Mouse (Mus musculus) hindbrain, embryonic 11.5 days (tissue): ENCODE results near the gene Trp53. TPM values are rescaled to one million over a fixed set of nuclear protein-coding genes. Genes with fewer than 3 reads are reported as not detected.

Source experiments
- ATAC-seq: fragments of 200-750 bp; cut with Nextera tagmentation; 2 replicates; pipeline ENCODE4 v1.8.0; 2017; ENCODE audit warnings: mild to moderate bottlenecking, moderate TSS enrichment, moderate library complexity; ENCODE audit not compliant: low FRiP score
- DNase-seq: peaks from one replicate; pipeline ENCODE4 v3.0.0-alpha.2; 2015; ENCODE audit warnings: low spot score
- H3K27ac ChIP-seq: fragments of 300-500 bp; sonication (generic); 2 replicates; pipeline ENCODE4 v1.5.1; 2014; ENCODE audit warnings: mild to moderate bottlenecking, low read depth, low read length
- H3K27me3 ChIP-seq: fragments of 300-500 bp; sonication (generic); 2 replicates; pipeline ENCODE4 v1.6.1; 2014; ENCODE audit warnings: mild to moderate bottlenecking, low read length, moderate library complexity, mixed read lengths; ENCODE audit not compliant: control insufficient read depth, insufficient read depth
- H3K36me3 ChIP-seq: fragments of 300-500 bp; sonication (generic); 2 replicates; pipeline ENCODE4 v1.6.1; 2014; ENCODE audit warnings: mild to moderate bottlenecking, low read length, moderate library complexity, mixed read lengths; ENCODE audit not compliant: control insufficient read depth, insufficient read depth
- H3K4me1 ChIP-seq: fragments of 300-500 bp; sonication (generic); replicated peaks from 2 replicates; pipeline ENCODE4 v1.6.1; 2014; ENCODE audit warnings: low read length, mixed read lengths; ENCODE audit not compliant: control insufficient read depth, insufficient read depth
- H3K4me2 ChIP-seq: fragments of 300-500 bp; sonication (generic); replicated peaks from 2 replicates; pipeline ENCODE4 v1.6.1; 2014; ENCODE audit warnings: mild to moderate bottlenecking, low read depth, low read length
- H3K4me3 ChIP-seq: fragments of 300-500 bp; sonication (generic); 2 replicates; pipeline ENCODE4 v1.5.1; 2014; ENCODE audit warnings: low read depth, low read length
- H3K9ac ChIP-seq: fragments of 300-500 bp; sonication (generic); 2 replicates; pipeline ENCODE4 v1.6.1; 2014; ENCODE audit warnings: low read depth, low read length
- H3K9me3 ChIP-seq: fragments of 300-500 bp; sonication (generic); 2 replicates; pipeline ENCODE4 v1.6.1; 2016; ENCODE audit warnings: low read length; ENCODE audit not compliant: control insufficient read depth
- WGBS: fragments of 180-500 bp; shearing (Covaris S2); extraction: QIAGEN DNeasy Blood & Tissue Kit; methylation state at CpG from one replicate; pipeline ENCODE4 v1.1.7; 2014; 5-methylcytosine and 5-hydroxymethylcytosine counted together
- polyA plus RNA-seq: library from polyadenylated mRNA; unstranded; fragments of >200 nt; fragmentation: Nextera tagmentation; extraction: Ambion mirVana; gene quantifications from 2 replicates; pipeline ENCODE4 v1.2.1, GENCODE M21; 2014

Gene Trp53
- polyA plus RNA-seq, 1 experiment from 2014 or later: 159 TPM

DNA sequence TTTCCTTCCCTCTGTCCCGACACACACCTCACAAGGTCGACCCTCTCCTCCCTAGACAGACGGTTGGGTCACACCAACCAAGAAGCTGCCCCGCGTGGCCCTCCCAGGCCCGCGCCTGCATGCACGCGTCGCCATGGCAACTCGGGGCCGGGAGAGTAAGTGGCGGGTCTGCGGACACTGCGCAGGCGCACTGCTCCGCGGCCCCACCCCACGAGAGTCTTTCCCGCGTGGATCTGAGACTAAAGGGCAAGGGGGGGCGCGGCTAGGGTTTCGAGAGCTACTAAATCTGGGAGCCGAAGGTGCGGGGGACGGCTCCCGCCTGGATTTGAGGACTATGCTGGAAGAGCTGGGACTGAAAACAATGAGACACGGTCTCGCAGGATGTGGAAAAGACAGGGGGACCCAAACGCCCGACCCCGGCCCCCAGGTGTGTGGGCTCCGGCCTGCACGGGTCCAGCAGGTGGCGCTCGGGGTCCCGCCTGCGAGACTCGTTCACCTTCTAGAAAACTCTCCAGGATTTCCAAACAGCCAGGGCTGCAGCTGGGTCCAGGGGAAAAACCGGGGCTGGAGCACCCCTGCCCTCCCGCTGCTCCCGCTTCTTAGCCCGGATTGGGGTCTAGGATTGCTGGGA is 33.6 kb upstream of the Trp53 start:
- ATAC-seq (peak; percentile 73), DNase-seq (peak; percentile 85)
- H3K9me3 ChIP-seq: no peaks in the 10 kb centered on the region
- H3K27me3 ChIP-seq: no peaks in the 10 kb centered on the region
- H3K4me1 ChIP-seq: peaks cover 20% of the 10 kb centered on the region
- H3K4me3 ChIP-seq: peak overlapping the region; percentile 41
- H3K36me3 ChIP-seq: no peaks in the 10 kb centered on the region
- WGBS: under 1% methylated on average over 44 of the region's 44 CpGs
- peak overlapping the region; percentile 91 for H3K4me2 ChIP-seq
- H3K27ac ChIP-seq: peak overlapping the region; percentile 89
- H3K9ac ChIP-seq: peak overlapping the region; percentile 74

DNA sequence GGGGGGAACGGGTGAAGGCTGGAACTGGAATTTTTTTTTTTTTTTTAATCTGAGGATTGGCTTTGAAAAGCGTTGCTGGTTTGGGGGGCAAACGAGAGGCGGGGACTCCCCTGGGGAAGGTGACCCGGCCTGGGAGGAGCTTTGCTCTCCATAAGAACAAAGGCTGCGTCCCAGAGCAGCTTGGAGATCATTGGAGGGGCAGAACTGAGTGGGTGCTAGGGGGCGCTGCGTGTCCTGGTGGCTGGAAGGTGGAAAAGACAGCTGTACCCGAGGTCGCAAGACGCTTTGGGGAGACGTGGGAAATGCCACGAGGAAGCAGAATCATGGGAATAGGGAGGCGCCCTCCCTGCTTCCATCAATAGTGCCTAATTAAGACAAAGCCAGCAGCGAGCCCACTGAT is 33.1 kb upstream of the Trp53 start:
- Histone ChIP-seq H3K4me1 (peaks cover 20% of the 10 kb centered on the region), H3K9me3 (no peaks in the 10 kb centered on the region), H3K27me3 (no peaks in the 10 kb centered on the region), H3K36me3 (no peaks in the 10 kb centered on the region), H3K27ac (peak overlapping the region; percentile 89), H3K4me2 (peak overlapping the region; percentile 91), H3K9ac (peak overlapping the region; percentile 74), H3K4me3 (peak overlapping the region; percentile 41)
- DNase-seq (peak; percentile 68), ATAC-seq (no peak)
- WGBS: 5% methylated on average over 15 of the region's 15 CpGs

DNA sequence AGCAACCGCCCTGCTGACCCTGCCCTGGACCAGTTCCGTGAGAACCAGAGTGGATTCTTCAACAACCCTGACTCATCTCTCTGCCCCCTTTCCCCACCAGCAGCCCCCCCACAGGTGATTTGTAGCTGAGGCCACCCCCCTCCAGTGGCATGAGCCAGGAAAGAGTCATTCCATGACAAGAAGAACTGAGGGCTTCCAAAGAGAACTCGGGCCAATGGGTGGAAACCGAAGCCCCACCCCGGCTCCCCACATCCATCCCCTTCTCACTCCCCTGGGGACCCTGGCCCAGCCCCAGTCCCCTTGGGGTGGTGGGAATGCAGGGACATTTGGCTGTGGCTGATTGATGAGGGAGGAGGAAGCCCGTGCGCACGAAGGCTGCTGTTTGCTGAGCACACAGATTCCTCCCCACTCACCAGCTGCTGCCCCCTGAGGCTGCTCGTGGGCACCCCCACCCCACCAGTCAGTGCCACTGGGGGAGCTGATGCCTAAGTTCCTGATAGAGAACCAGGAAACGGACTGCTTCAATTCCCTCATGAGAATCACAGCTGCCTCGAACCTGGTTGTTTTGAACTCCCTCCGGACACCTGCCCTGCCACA is 31.0 kb upstream of the Trp53 start, which contains the start of gene Dnah2:
Dnah2 (minus strand) TSS at position 51 of the 597 bp plus-strand sequence.
- Histone ChIP-seq H3K27me3 (no peaks in the 10 kb centered on the region), H3K4me2 (no peak within 1 kb of the TSS), H3K4me3 (no peak within 1 kb of the TSS), H3K4me1 (peaks cover 31% of the 10 kb centered on the region), H3K36me3 (no peaks in the 10 kb centered on the region), H3K9me3 (no peaks in the 10 kb centered on the region), H3K9ac (no peak within 1 kb of the TSS), H3K27ac (0 out of 2 replicates have a peak within 1 kb of the TSS, but pooled peaks have one; percentile 18)
- ATAC-seq: no peak
- WGBS: 37% methylated on average over 12 of the region's 12 CpGs
- no peak for DNase-seq

DNA sequence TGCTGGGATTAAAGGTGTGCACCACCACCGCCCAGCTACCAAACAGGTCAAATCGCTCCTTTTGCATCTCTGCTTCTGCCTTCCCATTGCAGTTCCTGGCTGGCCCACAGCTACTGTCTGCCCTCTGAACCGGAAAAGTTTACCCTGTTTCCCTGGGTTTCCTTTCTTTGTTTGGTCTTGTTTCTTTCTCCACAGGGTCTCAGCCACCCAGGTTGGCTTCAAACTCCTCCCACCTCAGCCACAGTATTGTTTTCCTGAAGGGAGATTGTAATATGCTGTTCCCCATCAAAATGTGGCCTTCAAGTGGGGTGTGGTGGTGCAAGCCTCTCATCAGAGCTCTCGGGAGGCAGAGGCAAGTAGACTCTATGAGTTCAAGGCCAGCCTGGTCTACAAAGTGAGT is 28.8 kb upstream of the Trp53 start:
- 49% methylated on average over 4 of the region's 4 CpGs for WGBS
- 0 out of 2 replicates have a peak, but pooled peaks cover 4% of the 10 kb centered on the region for H3K36me3 ChIP-seq
- no peaks in the 10 kb centered on the region for H3K27me3 ChIP-seq
- H3K9me3 ChIP-seq: no peaks in the 10 kb centered on the region
- ATAC-seq (no peak), DNase-seq (no peak)
- H3K27ac ChIP-seq: no peak overlapping the region
- no peak overlapping the region for H3K4me3 ChIP-seq
- no peak overlapping the region for H3K9ac ChIP-seq
- peaks cover 26% of the 10 kb centered on the region for H3K4me1 ChIP-seq
- H3K4me2 ChIP-seq: no peak overlapping the region

DNA sequence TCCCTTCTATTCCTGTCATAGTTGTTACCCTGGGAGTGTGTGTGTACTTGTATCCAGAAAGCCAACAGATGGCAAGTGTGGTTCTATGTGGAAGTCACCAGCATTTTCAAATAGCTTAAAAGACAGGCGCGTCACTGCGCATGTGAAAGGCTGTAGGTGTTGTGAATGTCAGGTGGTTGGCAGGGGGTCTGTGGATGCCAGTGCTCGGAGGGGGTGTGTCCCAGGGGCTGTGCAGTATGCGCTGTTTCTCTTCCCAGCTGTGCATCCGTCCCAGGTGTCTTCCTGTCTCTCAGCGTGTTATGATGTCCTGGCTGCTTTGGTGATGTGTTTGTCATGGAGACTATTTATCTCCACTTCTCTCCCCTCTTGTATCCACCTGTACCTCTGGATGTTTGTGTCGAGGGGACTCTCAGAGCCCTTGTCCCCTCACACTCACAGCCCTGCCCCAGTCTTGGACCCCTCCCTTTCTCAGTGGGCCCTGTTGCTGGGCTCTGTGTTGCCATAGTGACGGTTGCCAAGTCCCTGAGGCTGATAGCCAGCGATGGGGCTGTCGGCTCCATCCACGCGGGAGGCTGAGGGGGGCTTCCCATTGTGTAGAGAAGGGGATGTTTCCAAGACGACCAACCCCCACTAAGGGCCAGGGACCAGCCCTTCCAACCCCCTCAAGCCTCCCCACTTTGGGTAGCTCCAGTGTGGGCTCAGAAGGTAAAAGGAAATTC is 27.4 kb upstream of the Trp53 start:
- 0 out of 2 replicates have a peak, but pooled peaks cover 4% of the 10 kb centered on the region for H3K36me3 ChIP-seq
- WGBS: 9% methylated on average over 14 of the region's 14 CpGs
- H3K4me2 ChIP-seq: peak overlapping the region; percentile 37
- peaks cover 30% of the 10 kb centered on the region for H3K4me1 ChIP-seq
- ATAC-seq: peak; percentile 87
- peak overlapping the region; percentile 38; the same call in 1 of the 2 replicates for H3K9ac ChIP-seq
- H3K9me3 ChIP-seq: no peaks in the 10 kb centered on the region
- peak; percentile 90 for DNase-seq
- no peaks in the 10 kb centered on the region for H3K27me3 ChIP-seq
- H3K27ac ChIP-seq: peak overlapping the region; percentile 89
- H3K4me3 ChIP-seq: no peak overlapping the region

DNA sequence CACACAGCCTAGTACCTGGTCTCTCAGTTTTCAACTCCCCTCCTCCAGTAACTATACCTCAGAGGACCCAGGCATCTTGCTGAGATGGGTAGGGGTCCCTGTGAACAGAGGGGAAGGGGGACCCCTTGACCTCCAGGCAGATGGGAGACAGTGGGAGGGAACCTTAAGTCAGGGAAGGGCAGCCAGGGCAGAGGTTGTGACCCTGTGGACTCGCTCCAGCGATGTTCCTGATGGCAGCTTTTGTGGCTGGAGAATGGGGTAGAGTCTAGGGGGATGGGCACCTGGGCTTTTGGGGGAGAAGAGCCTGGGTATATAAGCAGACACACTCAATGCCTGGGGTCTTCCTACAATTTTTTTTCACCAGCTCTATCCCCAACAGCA is 26.8 kb upstream of the Trp53 start:
- H3K27ac ChIP-seq: peak overlapping the region; percentile 89
- ATAC-seq (no peak; the same call in 1 of the 2 replicates), DNase-seq (peak; percentile 46)
- no peaks in the 10 kb centered on the region for H3K9me3 ChIP-seq
- peaks cover 31% of the 10 kb centered on the region for H3K4me1 ChIP-seq
- H3K4me3 ChIP-seq: no peak overlapping the region
- H3K4me2 ChIP-seq: peak overlapping the region; percentile 37
- WGBS: 11% methylated on average over 2 of the region's 2 CpGs
- peak overlapping the region; percentile 38; the same call in 1 of the 2 replicates for H3K9ac ChIP-seq
- no peaks in the 10 kb centered on the region for H3K27me3 ChIP-seq
- 0 out of 2 replicates have a peak, but pooled peaks cover 4% of the 10 kb centered on the region for H3K36me3 ChIP-seq

DNA sequence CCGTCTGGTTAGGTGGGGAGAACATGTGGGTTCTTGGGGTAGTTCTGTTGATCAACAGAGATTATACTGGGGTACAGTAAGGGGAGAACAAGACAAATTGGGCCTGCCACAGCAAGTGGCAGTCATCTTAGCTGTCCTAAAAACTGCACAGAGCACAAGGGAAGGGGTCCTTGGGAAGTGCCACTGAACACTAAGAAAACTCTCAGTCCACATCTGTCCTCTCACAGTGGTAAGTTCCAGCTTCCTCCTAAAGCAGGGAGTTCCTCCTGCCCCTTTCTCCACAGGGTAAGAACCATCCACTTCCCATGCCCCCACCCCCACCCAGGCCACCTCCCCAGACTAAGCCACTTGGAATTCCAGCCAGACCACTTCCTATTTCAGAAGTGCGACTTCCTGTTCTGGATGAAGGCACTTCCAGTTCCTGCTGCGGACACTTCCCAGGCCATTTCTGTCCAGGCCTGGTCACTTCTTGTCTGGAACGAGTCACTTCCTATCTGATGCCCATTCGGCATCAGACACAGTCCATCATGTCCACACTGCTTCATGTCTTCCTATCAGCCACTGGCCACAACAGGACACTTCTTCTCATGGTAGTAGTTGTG is 25.5 kb upstream of the Trp53 start:
- no peak overlapping the region for H3K4me3 ChIP-seq
- H3K36me3 ChIP-seq: 0 out of 2 replicates have a peak, but pooled peaks cover 4% of the 10 kb centered on the region
- no peak for ATAC-seq
- H3K27ac ChIP-seq: no peak overlapping the region
- no peak overlapping the region for H3K9ac ChIP-seq
- no peaks in the 10 kb centered on the region for H3K27me3 ChIP-seq
- H3K4me1 ChIP-seq: peaks cover 27% of the 10 kb centered on the region
- H3K9me3 ChIP-seq: no peaks in the 10 kb centered on the region
- H3K4me2 ChIP-seq: no peak overlapping the region
- DNase-seq: no peak
- 87% methylated on average over 5 of the region's 5 CpGs for WGBS

DNA sequence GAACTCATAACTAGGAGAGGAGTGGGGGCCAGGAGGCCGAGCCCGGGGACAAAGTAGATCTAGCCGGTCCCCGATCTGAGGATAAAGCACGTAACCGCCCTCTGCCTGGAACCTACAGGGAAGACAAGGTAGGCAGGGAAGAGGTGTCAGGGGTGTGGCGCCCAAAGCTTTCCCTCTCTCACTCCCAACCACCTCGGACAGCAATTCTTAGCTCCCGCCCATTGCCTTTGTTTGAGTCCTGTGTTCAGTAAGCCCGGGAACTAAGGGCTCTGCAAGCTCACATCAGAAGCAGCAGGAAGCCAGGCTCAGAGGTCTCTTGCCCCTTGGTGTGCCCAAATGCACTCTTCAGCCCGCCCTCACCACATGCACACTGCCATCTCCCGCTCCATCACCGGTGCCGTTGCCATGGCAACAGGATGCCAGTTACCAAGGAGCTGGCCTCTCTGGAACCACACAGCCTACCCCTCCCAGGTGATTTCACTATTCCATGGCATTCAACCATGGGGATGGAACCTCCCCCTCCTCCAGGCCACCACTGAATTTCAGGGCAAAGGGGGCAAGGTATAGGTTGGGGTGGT is 22.7 kb upstream of the Trp53 start:
- Histone ChIP-seq H3K27me3 (no peaks in the 10 kb centered on the region), H3K27ac (0 out of 2 replicates have a peak overlapping the region, but pooled peaks have one; percentile 12), H3K4me2 (peak overlapping the region; percentile 100), H3K36me3 (0 out of 2 replicates have a peak, but pooled peaks cover 4% of the 10 kb centered on the region), H3K9me3 (no peaks in the 10 kb centered on the region), H3K4me1 (peaks cover 40% of the 10 kb centered on the region), H3K4me3 (peak overlapping the region; percentile 12), H3K9ac (peak overlapping the region; percentile 24)
- whole genome bisulfite sequencing: 15% methylated on average over 14 of the region's 14 CpGs
- DNase-seq (peak; percentile 79), ATAC-seq (no peak)
